Mouse (Mus musculus): Measurements from ENCODE around the gene 4930451I11Rik. TPM values are rescaled to one million over a fixed set of nuclear protein-coding genes. Genes with fewer than 3 reads are reported as not detected.

Gene 4930451I11Rik
- total and polyA plus RNA-seq, 3 experiments, result not detected

- H3K27me3 ChIP-seq (ENCODE audit: control insufficient read depth in 1 of 2, insufficient read depth in 2 of 2, low read length in 2 of 2), result peaks cover 5 to 6% of the 10 kb centered on the region in 2 experiments
- H3K36me3 ChIP-seq (ENCODE audit: control insufficient read depth in 1 of 2, insufficient read depth in 2 of 2, low read length in 2 of 2), result no peaks in the 10 kb centered on the region
- DNase-seq (ENCODE audit: low read depth, low spot score), result no peak
- no peak overlapping the region for H3K4me3 ChIP-seq (ENCODE audit: control insufficient read depth in 1 of 2, insufficient read depth in 1 of 2, low read depth in 2 of 2, low read length in 2 of 2)
- no peaks in the 10 kb centered on the region for H3K79me2 ChIP-seq (ENCODE audit: control insufficient read depth, insufficient read depth, low read length, poor library complexity)
- H3K4me1 ChIP-seq (ENCODE audit: control insufficient read depth in 1 of 2, insufficient read depth in 2 of 2, low read length in 2 of 2), result no peaks in the 10 kb centered on the region
- no peaks in the 10 kb centered on the region for H3K9me3 ChIP-seq (replicated peaks; ENCODE audit: insufficient read depth, low read length)
- H3K9ac ChIP-seq (ENCODE audit: control insufficient read depth, low read depth, low read length, poor library complexity, severe bottlenecking), result no peak overlapping the region
- TF ChIP-seq TBP (IDR thresholded peaks at IDR 0.05; ENCODE audit: low read depth, low read length) (no peak), POLR2A (IDR thresholded peaks at IDR 0.05; ENCODE audit: control insufficient read depth in 1 of 2, insufficient read depth in 1 of 2, low read depth in 1 of 2, low read length in 2 of 2, poor library complexity in 1 of 2) (no peak), MAFK (IDR thresholded peaks at IDR 0.05; ENCODE audit: borderline replicate concordance, low read depth, low read length) (no peak), MAX (IDR thresholded peaks at IDR 0.05; ENCODE audit: low read length) (no peak), SIN3A (IDR thresholded peaks at IDR 0.05; ENCODE audit: low read length) (no peak), GATA1 (IDR thresholded peaks at IDR 0.05; ENCODE audit: low read depth, low read length) (no peak), MYC (IDR thresholded peaks at IDR 0.05; ENCODE audit: low read depth, low read length) (no peak), HCFC1 (IDR thresholded peaks at IDR 0.05; ENCODE audit: low read depth, low read length) (no peak), KAT2A (conservative IDR thresholded peaks at IDR 0.05; ENCODE audit: low read depth, low read length) (no peak), USF1 (IDR thresholded peaks at IDR 0.05; ENCODE audit: low read depth, low read length) (no peak)
- no peak overlapping the region for H3K27ac ChIP-seq (ENCODE audit: control insufficient read depth, low read depth, low read length)
Measured at GRCm38 (mm10) chr7:126847421-126848398, 16.3 kb upstream of the 4930451I11Rik start.

- H3K27me3 ChIP-seq (ENCODE audit: control insufficient read depth in 1 of 2, insufficient read depth in 2 of 2, low read length in 2 of 2), result peaks cover 5 to 6% of the 10 kb centered on the region in 2 experiments
- H3K4me1 ChIP-seq (ENCODE audit: control insufficient read depth in 1 of 2, insufficient read depth in 2 of 2, low read length in 2 of 2), result no peaks in the 10 kb centered on the region
- H3K79me2 ChIP-seq (ENCODE audit: control insufficient read depth, insufficient read depth, low read length, poor library complexity), result no peaks in the 10 kb centered on the region
- DNase-seq (ENCODE audit: low read depth, low spot score), result no peak
- no peaks in the 10 kb centered on the region for H3K9me3 ChIP-seq (replicated peaks; ENCODE audit: insufficient read depth, low read length)
- H3K4me3 ChIP-seq (ENCODE audit: control insufficient read depth in 1 of 2, insufficient read depth in 1 of 2, low read depth in 2 of 2, low read length in 2 of 2), result no peak within 1 kb of the TSS
- no peak for TF ChIP-seq KAT2A (conservative IDR thresholded peaks at IDR 0.05; ENCODE audit: low read depth, low read length)
- no peak for TF ChIP-seq RCOR1 (IDR thresholded peaks at IDR 0.05; ENCODE audit: low read depth, low read length)
- TF ChIP-seq BHLHE40 (IDR thresholded peaks at IDR 0.05; ENCODE audit: borderline replicate concordance, low read depth, low read length), result no peak
- no peak for TF ChIP-seq JUND (IDR thresholded peaks at IDR 0.05; ENCODE audit: low read depth, low read length)
- TF ChIP-seq MAFK (IDR thresholded peaks at IDR 0.05; ENCODE audit: borderline replicate concordance, low read depth, low read length), result no peak
- TF ChIP-seq MAX (IDR thresholded peaks at IDR 0.05; ENCODE audit: low read length), result no peak
- TF ChIP-seq E2F4 (IDR thresholded peaks at IDR 0.05; ENCODE audit: borderline replicate concordance, low read depth, low read length), result no peak
- no peak for TF ChIP-seq CHD2 (IDR thresholded peaks at IDR 0.05; ENCODE audit: low read length)
- TF ChIP-seq GABPA (IDR thresholded peaks at IDR 0.05; ENCODE audit: low read depth, low read length), result no peak
- no peak for TF ChIP-seq USF2 (IDR thresholded peaks at IDR 0.05; ENCODE audit: borderline replicate concordance in 1 of 2, insufficient read depth in 1 of 2, low read depth in 1 of 2, low read length in 2 of 2)
- TF ChIP-seq CHD1 (IDR thresholded peaks at IDR 0.05; ENCODE audit: low read depth, low read length), result no peak
- no peak for TF ChIP-seq ZC3H11A (IDR thresholded peaks at IDR 0.05; ENCODE audit: low read depth, low read length)
- H3K27ac ChIP-seq (ENCODE audit: control insufficient read depth, low read depth, low read length), result no peak within 1 kb of the TSS
- no peaks in the 10 kb centered on the region for H3K36me3 ChIP-seq (ENCODE audit: control insufficient read depth in 1 of 2, insufficient read depth in 2 of 2, low read length in 2 of 2)
- H3K9ac ChIP-seq (ENCODE audit: control insufficient read depth, low read depth, low read length, poor library complexity, severe bottlenecking), result no peak within 1 kb of the TSS
Measured at GRCm38 (mm10) chr7:126847116-126847420, 15.6 kb upstream of the 4930451I11Rik start, which contains the start of gene Doc2a. Gene Doc2a (plus strand): TSS chr7:126847416.

Data from MEL (cell line).